Mouse (Mus musculus): ENCODE measurements around the gene Psors1c2. TPM values are rescaled to one million over a fixed set of nuclear protein-coding genes. Genes with fewer than 3 reads are reported as not detected.

The Psors1c2 gene
- polyA plus RNA-seq, 1 experiment from 2014 or later: 0.14 TPM

GRCm38 (mm10) chr17:35567767-35568166, 34.8 kb downstream of the Psors1c2 start:
- 0 out of 2 replicates have a peak, but pooled peaks cover 3% of the 10 kb centered on the region for H3K9me3 ChIP-seq (replicated peaks)
- H3K4me2 ChIP-seq: no peak overlapping the region
- no peak overlapping the region for H3K4me3 ChIP-seq
- peaks cover 47% of the 10 kb centered on the region for H3K27me3 ChIP-seq (replicated peaks)
- no peak overlapping the region for H3K27ac ChIP-seq
- 20% methylated on average over 9 of the region's 9 CpGs for WGBS (ENCODE audit: insufficient replicate concordance)
- ATAC-seq: no peak
- H3K4me1 ChIP-seq: no peaks in the 10 kb centered on the region
- no peak overlapping the region for H3K9ac ChIP-seq
- no peaks in the 10 kb centered on the region for H3K36me3 ChIP-seq

GRCm38 (mm10) chr17:35569091-35569944, 36.3 kb downstream of the Psors1c2 start:
- H3K9me3 ChIP-seq (replicated peaks): 0 out of 2 replicates have a peak, but pooled peaks cover 3% of the 10 kb centered on the region
- H3K4me2 ChIP-seq: peak overlapping the region; percentile 10; the same call in 1 of the 2 replicates
- H3K9ac ChIP-seq: no peak overlapping the region
- no peak for ATAC-seq
- no peak overlapping the region for H3K4me3 ChIP-seq
- WGBS (ENCODE audit: insufficient replicate concordance): 5% methylated on average over 28 of the region's 28 CpGs
- H3K27me3 ChIP-seq (replicated peaks): peaks cover 56% of the 10 kb centered on the region
- no peaks in the 10 kb centered on the region for H3K4me1 ChIP-seq
- H3K27ac ChIP-seq: no peak overlapping the region
- H3K36me3 ChIP-seq: no peaks in the 10 kb centered on the region

- Histone ChIP-seq H3K36me3 (no peaks in the 10 kb centered on the region), H3K27ac (no peak overlapping the region), H3K4me1 (no peaks in the 10 kb centered on the region), H3K27me3 (replicated peaks) (peaks cover 65% of the 10 kb centered on the region), H3K9me3 (replicated peaks) (0 out of 2 replicates have a peak, but pooled peaks cover 3% of the 10 kb centered on the region), H3K4me2 (no peak overlapping the region), H3K4me3 (no peak overlapping the region), H3K9ac (no peak overlapping the region)
- WGBS (ENCODE audit: insufficient replicate concordance): 72% methylated on average over 14 of the region's 14 CpGs
- ATAC-seq: no peak
Measured at GRCm38 (mm10) chr17:35570836-35571235, 37.8 kb downstream of the Psors1c2 start.

GRCm38 (mm10) chr17:35571477-35571876, 38.5 kb downstream of the Psors1c2 start:
- no peak overlapping the region for H3K9ac ChIP-seq
- peaks cover 70% of the 10 kb centered on the region for H3K27me3 ChIP-seq (replicated peaks)
- ATAC-seq: no peak

GRCm38 (mm10) chr17:35578211-35578610, 45.2 kb downstream of the Psors1c2 start:
- ATAC-seq: no peak
- no peak overlapping the region for H3K9ac ChIP-seq

More at GRCm38 (mm10) chr17:35571477-35571876, 38.5 kb downstream of the Psors1c2 start:
- Histone ChIP-seq H3K4me2 (no peak overlapping the region), H3K9me3 (replicated peaks) (0 out of 2 replicates have a peak, but pooled peaks cover 3% of the 10 kb centered on the region), H3K36me3 (no peaks in the 10 kb centered on the region), H3K4me3 (no peak overlapping the region), H3K4me1 (no peaks in the 10 kb centered on the region), H3K27ac (no peak overlapping the region)
- WGBS (ENCODE audit: insufficient replicate concordance): 80% methylated on average over 7 of the region's 7 CpGs

GRCm38 (mm10) chr17:35582900-35583299, 49.9 kb downstream of the Psors1c2 start:
- H3K9me3 ChIP-seq (replicated peaks): no peaks in the 10 kb centered on the region
- H3K4me3 ChIP-seq: no peak overlapping the region
- ATAC-seq: no peak
- H3K27ac ChIP-seq: no peak overlapping the region
- H3K9ac ChIP-seq: no peak overlapping the region
- WGBS (ENCODE audit: insufficient replicate concordance): 71% methylated on average over 1 of the region's 1 CpGs
- H3K27me3 ChIP-seq (replicated peaks): 0 out of 2 replicates have a peak, but pooled peaks cover 8% of the 10 kb centered on the region
- no peaks in the 10 kb centered on the region for H3K36me3 ChIP-seq
- no peak overlapping the region for H3K4me2 ChIP-seq
- H3K4me1 ChIP-seq: no peaks in the 10 kb centered on the region

More at GRCm38 (mm10) chr17:35578211-35578610, 45.2 kb downstream of the Psors1c2 start:
- WGBS (ENCODE audit: insufficient replicate concordance): 18% methylated on average over 6 of the region's 6 CpGs
- Histone ChIP-seq H3K9me3 (replicated peaks) (no peaks in the 10 kb centered on the region), H3K4me2 (no peak overlapping the region), H3K27me3 (replicated peaks) (peaks cover 37% of the 10 kb centered on the region), H3K36me3 (no peaks in the 10 kb centered on the region), H3K4me1 (no peaks in the 10 kb centered on the region), H3K27ac (no peak overlapping the region), H3K4me3 (no peak overlapping the region)

Other genes starting within 250 kb of the Psors1c2 start
- 0.93 and 1.0 TPM in 2 replicates for gene H2-Q1, start 212.8 kb upstream of the Psors1c2 start, polyA plus RNA-seq (2016; fragmentation: Nextera tagmentation; extraction: Ambion mirVana)
- 0.72 and 0.85 TPM in 2 replicates for gene H2-Q2, start 191.0 kb upstream of the Psors1c2 start, polyA plus RNA-seq (2016; fragmentation: Nextera tagmentation; extraction: Ambion mirVana)
- gene H2-Q4, start 153.6 kb upstream of the Psors1c2 start, polyA plus RNA-seq (2016; fragmentation: Nextera tagmentation; extraction: Ambion mirVana): 1.9 and 2.3 TPM in 2 replicates
- 10.1 and 10.9 TPM in 2 replicates for gene H2-Q6, start 108.4 kb upstream of the Psors1c2 start, polyA plus RNA-seq (2016; fragmentation: Nextera tagmentation; extraction: Ambion mirVana)
- 23.4 and 24.6 TPM in 2 replicates for gene H2-Q7, start 94.0 kb upstream of the Psors1c2 start, polyA plus RNA-seq (2016; fragmentation: Nextera tagmentation; extraction: Ambion mirVana)
- 102 TPM in 2 replicates for gene H2-Q10, start 63.1 kb upstream of the Psors1c2 start, polyA plus RNA-seq (2016; fragmentation: Nextera tagmentation; extraction: Ambion mirVana)
- gene Pou5f1, start 27.2 kb upstream of the Psors1c2 start, polyA plus RNA-seq (2016; fragmentation: Nextera tagmentation; extraction: Ambion mirVana): not detected in 2 replicates
- gene Tcf19, start 16.4 kb upstream of the Psors1c2 start, polyA plus RNA-seq (2016; fragmentation: Nextera tagmentation; extraction: Ambion mirVana): 42.2 and 42.4 TPM in 2 replicates
- gene Cchcr1, start 16.1 kb upstream of the Psors1c2 start, polyA plus RNA-seq (2016; fragmentation: Nextera tagmentation; extraction: Ambion mirVana): 10.4 and 14.1 TPM in 2 replicates
- gene Cdsn, start 18.9 kb downstream of the Psors1c2 start, polyA plus RNA-seq (2016; fragmentation: Nextera tagmentation; extraction: Ambion mirVana): not detected in 2 replicates
- gene 2300002M23Rik, start 34.2 kb downstream of the Psors1c2 start, polyA plus RNA-seq (2016; fragmentation: Nextera tagmentation; extraction: Ambion mirVana): not detected in 2 replicates
- gene Sfta2, start 68.3 kb downstream of the Psors1c2 start, polyA plus RNA-seq (2016; fragmentation: Nextera tagmentation; extraction: Ambion mirVana): not detected in 2 replicates
- gene Gm9573, start 93.4 kb downstream of the Psors1c2 start, polyA plus RNA-seq (2016; fragmentation: Nextera tagmentation; extraction: Ambion mirVana): not detected in 2 replicates
- 0.05 TPM in 1 of 2 replicates, not detected in the other for gene Mucl3, start 110.5 kb downstream of the Psors1c2 start, polyA plus RNA-seq (2016; fragmentation: Nextera tagmentation; extraction: Ambion mirVana)
- gene Vars2, start 134.4 kb downstream of the Psors1c2 start, polyA plus RNA-seq (2016; fragmentation: Nextera tagmentation; extraction: Ambion mirVana): 10.7 and 11.8 TPM in 2 replicates
- 38.3 and 44.0 TPM in 2 replicates for gene Gtf2h4, start 140.5 kb downstream of the Psors1c2 start, polyA plus RNA-seq (2016; fragmentation: Nextera tagmentation; extraction: Ambion mirVana)
- 5.7 and 6.1 TPM in 2 replicates for gene Ddr1, start 171.4 kb downstream of the Psors1c2 start, polyA plus RNA-seq (2016; fragmentation: Nextera tagmentation; extraction: Ambion mirVana)